Mouse (Mus musculus): ENCODE measurements around the gene Tap1. TPM values are rescaled to one million over a fixed set of nuclear protein-coding genes. Genes with fewer than 3 reads are reported as not detected.

Tap1 gene
- total RNA-seq, 2 experiments from 2014 or later: 3.9 to 5.5 TPM

DNA sequence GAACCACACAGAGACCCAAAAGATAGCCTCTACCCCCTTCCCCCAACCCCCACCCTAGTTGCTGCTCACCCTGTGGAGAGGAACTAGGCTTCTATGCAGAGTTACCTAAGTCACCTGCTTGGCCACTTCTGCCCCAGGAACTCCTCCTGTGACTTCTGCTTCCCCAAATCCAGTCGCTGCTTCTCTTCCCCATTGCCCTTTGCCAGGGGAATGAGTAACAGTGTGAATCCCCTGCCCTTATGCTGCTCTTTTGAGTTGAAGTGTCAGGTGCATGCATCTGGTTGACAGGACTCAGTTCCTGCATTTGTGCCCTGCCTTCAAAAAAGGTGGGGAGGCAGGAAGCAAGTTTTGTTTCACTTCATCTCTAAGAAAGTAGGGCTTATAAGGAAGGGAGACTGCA, 13.3 kb upstream of the Tap1 start:
- DNase-seq (ENCODE audit: low spot score): no peak
- intact Hi-C loops (cut with DNase I): loop anchor here (5.0 kb wide), 1 partner anchor 178 kb away; the partner anchor contains the start of gene Btnl2

GRCm38 (mm10) chr17:34177179-34177578, 10.2 kb upstream of the Tap1 start:
- intact Hi-C loops (cut with DNase I): no loop called here
- no peak for DNase-seq (ENCODE audit: low spot score)

DNA sequence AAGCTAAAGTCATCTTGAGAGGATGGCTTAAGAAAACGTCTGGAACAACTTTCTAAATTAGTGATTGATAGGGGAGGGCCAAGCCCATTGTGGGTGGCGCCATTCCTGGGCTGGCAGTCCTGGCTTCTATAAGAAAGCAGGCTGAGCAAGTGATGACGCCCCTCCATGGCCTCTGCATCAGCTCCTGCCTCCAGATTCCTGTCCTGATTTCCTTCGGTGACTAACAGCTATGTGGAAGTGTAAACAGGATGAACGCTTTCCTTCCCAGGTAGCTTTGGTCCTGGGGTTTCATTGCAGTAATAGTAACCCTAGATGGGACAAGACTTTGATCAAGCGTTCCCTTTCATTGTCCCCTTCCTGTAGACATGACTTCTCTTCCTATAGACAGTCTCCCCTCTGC, 8.3 kb upstream of the Tap1 start:
- intact Hi-C loops (cut with DNase I): no loop called here
- DNase-seq (ENCODE audit: low spot score): no peak

- intact Hi-C loops (cut with DNase I): no loop called here
- DNase-seq (ENCODE audit: low spot score): no peak
Measured at GRCm38 (mm10) chr17:34179913-34180859, 7.2 kb upstream of the Tap1 start.

- intact Hi-C loops (cut with DNase I): no loop called here
Measured at GRCm38 (mm10) chr17:34183564-34184219, 3.7 kb upstream of the Tap1 start.

DNA sequence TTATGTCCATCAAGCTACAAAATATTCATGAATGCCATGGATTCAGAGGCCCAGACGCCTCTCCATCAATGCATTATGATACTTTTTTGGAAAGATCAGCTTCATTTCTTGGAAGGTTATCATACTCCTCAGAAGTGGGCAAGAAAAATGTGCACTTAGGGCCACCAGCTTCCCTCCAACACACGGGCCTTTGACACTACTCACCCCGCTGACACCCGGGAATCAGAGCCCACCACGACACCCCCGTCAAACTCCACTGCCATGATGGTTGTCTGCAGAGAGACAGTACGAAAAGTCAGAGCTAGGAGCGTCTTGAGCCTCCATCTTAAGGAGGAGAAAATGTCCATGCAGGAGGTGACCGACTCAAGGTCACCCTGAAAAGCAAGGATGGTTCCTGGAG, 1.8 kb upstream of the Tap1 start:
- no peak for DNase-seq (ENCODE audit: low spot score)
- intact Hi-C loops (cut with DNase I): no loop called here

More at GRCm38 (mm10) chr17:34183564-34184219, 3.7 kb upstream of the Tap1 start:
- DNase-seq (ENCODE audit: low spot score): no peak

DNA sequence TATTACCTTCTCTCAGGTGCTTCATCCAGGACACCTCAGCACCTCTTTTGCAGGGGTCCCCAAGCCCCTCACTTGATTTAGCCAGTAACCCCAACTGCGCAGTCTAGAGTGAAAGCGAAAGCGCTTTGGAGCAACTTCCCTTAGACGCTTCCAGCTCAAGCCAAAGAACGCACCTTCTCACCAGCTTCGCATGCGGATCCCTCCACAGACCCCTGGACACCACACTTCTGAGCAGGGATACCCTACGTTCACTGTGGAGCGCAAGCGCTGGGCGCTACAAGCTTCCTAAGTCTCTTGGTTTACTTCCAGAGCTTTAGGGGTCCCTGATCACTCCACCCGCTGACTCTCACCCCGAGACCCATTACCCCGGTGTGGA, 480 bp upstream of the Tap1 start:
- intact Hi-C loops (cut with DNase I): no loop called here
- no peak for DNase-seq (ENCODE audit: low spot score)

DNA sequence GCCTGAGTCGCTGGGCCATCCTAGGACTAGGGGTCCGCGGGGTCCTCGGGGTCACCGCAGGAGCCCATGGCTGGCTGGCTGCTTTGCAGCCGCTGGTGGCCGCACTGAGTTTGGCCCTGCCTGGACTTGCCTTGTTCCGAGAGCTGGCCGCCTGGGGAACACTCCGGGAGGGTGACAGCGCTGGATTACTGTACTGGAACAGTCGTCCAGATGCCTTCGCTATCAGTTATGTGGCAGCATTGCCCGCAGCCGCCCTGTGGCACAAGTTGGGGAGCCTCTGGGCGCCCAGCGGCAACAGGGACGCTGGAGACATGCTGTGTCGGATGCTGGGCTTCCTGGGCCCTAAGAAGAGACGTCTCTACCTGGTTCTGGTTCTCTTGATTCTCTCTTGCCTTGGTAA, 657 bp downstream of the Tap1 start:
- DNase-seq (ENCODE audit: low spot score): no peak
- intact Hi-C loops (cut with DNase I): loop anchor here (2.0 kb wide), 1 partner anchor 17 kb away; no protein-coding TSS in a partner anchor

- intact Hi-C loops (cut with DNase I): loop anchor here (2.0 kb wide), 1 partner anchor 16 kb away; no protein-coding TSS in a partner anchor
- no peak for DNase-seq (ENCODE audit: low spot score)
Measured at GRCm38 (mm10) chr17:34188986-34189385, 1.6 kb downstream of the Tap1 start.

- DNase-seq (ENCODE audit: low spot score): no peak
- intact Hi-C loops (cut with DNase I): no loop called here
Measured at GRCm38 (mm10) chr17:34192852-34193251, 5.5 kb downstream of the Tap1 start.

- no peak for DNase-seq (ENCODE audit: low spot score)
- intact Hi-C loops (cut with DNase I): no loop called here
Measured at GRCm38 (mm10) chr17:34193468-34193867, 6.1 kb downstream of the Tap1 start.

GRCm38 (mm10) chr17:34194723-34195122, 7.4 kb downstream of the Tap1 start:
- DNase-seq (ENCODE audit: low spot score): no peak
- intact Hi-C loops (cut with DNase I): no loop called here

DNA sequence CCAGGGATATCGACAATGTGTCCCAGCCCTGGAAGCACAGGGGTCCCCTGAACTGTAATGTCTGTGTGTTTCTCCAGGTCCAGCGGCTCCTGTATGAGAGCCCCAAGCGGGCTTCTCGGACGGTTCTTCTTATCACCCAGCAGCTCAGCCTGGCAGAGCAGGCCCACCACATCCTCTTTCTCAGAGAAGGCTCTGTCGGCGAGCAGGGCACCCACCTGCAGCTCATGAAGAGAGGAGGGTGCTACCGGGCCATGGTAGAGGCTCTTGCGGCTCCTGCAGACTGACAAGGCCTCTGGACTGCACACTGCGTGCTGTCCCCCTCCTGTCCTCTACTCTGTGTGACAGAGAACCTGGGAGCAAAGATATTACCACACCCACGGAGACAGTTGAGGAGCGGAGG, 9.1 kb downstream of the Tap1 start:
- no peak for DNase-seq (ENCODE audit: low spot score)
- intact Hi-C loops (cut with DNase I): no loop called here

GRCm38 (mm10) chr17:34196941-34197894, 9.9 kb downstream of the Tap1 start, which contains the start of gene Psmb8:
Gene Psmb8 (plus strand): TSS chr17:34197721.
- DNase-seq (ENCODE audit: low spot score): peak; percentile 81
- intact Hi-C loops (cut with DNase I): no loop called here

- peak; percentile 43 for DNase-seq (ENCODE audit: low spot score)
- intact Hi-C loops (cut with DNase I): no loop called here
Measured at GRCm38 (mm10) chr17:34197904-34198520, 10.7 kb downstream of the Tap1 start.

- DNase-seq (ENCODE audit: low spot score): no peak
- intact Hi-C loops (cut with DNase I): no loop called here
Measured at GRCm38 (mm10) chr17:34198521-34198912, 11.2 kb downstream of the Tap1 start.

DNA sequence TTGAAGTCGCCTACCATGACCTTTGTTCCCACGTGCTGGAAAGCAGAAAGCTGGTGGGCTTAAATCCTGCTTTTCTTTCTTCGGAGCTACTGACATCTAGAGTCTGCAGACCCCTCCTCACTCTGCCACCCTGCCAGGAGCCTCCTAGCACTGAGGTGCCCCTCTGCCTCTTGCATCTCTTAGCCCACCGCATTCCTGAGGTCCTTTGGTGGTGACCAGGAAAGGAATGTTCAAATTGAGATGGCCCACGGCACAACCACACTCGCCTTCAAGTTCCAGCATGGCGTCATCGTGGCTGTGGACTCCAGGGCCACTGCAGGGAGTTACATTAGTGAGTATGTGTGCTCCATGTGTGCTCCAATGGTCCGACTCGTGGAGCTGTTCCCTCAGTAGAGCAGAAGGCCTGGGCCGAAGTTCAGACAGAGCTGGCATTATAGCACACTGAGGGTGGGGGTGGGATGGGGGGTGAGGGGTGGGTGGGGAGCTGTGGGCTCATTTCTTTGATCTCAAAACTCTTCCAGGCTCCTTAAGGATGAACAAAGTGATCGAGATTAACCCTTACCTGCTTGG, 11.8 kb downstream of the Tap1 start:
- no peak for DNase-seq (ENCODE audit: low spot score)
- intact Hi-C loops (cut with DNase I): no loop called here

GRCm38 (mm10) chr17:34200047-34200446, 12.7 kb downstream of the Tap1 start:
- intact Hi-C loops (cut with DNase I): loop anchor here (10.0 kb wide), 1 partner anchor 965 kb away; the partner anchor contains the start of gene Prrc2a

More at GRCm38 (mm10) chr17:34200047-34200446, 12.7 kb downstream of the Tap1 start:
- no peak for DNase-seq (ENCODE audit: low spot score)
